Mouse (Mus musculus) kidney, adult 8-10 months (tissue): ENCODE results near the gene Bad.
"Not testable (repeated sequence)": the region's sequence is repeated elsewhere in the genome, so short reads cannot be mapped to it uniquely, and the experiment has no call there.

ENCODE experiments used
- DNase-seq, 2 experiments: peaks; one replicate each; pipeline ENCODE4 v3.0.0; 2022

Bad gene

DNA sequence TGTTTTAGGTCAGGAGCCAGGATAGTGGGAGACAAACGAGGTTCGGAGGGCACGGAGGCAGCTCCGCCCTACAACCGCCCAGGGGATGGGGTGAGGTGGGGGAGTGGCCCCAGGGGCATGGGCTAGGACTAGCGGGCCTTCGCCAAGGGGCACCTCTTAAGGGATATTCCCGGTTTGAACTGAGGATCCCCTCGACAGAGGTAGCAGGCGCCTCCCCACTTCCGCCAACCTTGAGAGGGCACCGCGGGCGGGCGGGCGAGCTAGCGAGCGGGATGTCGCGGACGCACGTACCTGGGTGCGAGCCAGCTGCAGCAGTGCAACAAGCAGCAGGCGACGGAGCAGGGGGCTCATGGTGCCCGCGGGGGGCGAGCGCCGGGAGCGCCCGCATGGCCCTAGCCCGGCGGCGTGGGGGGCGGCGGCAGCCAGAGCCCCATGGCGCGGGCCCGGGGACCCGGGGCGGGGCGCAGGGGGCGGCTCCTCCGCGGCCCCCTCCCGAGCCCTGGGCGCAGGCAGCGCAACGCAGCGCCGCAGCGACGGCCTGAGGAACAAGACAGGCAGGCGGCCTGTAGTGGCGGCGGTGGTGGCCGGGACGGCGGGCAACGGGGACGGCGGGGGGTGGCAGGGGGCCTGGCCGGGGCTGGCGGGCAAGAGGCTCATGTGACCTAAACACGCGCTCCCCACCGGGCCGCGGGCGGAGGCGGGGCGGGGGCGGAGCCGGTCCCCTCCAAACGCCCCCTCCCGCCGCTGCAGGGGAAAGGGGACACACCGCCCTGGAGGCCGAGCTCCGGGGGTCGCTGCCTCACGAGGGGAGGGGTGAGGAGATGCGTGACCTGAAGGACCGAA lies 45.6 kb downstream of the Bad start, which contains the start of gene Vegfb:
Gene Vegfb, minus strand, starts transcription at position 591 of the 843 bp plus-strand sequence.
- peak in 1 of 2 experiments; percentile 65 for DNase-seq

DNA sequence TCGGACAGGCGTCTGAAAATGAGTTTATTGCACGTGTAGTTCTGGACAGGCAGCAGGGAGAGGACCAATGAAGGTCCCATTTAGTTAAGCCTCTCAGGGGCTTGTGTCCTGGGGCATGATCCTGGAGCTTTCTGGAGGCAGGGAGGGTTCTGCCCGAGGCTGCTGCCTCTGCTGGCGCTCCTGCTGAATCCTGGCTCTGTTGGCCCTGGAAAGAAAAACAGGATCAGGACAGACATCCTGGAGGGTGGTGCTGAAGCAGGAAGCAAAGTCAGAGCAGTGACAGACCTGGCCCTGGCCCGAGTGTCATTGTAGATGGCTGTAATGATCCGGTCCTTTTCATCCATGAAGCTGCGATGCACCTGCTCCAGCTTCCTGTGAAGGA lies 46.2 kb downstream of the Bad start:
- no peak for DNase-seq

DNA sequence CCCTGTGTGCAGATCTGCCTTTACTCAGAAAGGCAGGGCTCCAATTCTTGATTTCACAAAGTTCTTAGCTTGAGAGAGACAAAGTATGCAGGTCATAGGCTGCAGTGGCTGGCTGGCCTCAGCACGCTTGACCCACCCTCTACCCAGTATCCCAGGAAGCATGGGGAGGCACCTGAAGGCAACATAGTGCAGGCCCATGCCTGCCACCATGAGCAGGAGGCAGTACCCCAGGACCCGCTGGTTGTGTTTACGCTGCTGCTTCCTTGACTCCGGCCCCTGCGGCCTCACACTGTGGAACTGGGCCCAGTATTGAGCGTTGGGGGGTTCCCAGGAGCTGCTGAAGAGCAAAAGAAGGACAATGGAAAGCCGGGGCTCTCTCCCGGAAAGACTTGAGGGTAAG lies 47.6 kb downstream of the Bad start:
- no peak for DNase-seq

DNA sequence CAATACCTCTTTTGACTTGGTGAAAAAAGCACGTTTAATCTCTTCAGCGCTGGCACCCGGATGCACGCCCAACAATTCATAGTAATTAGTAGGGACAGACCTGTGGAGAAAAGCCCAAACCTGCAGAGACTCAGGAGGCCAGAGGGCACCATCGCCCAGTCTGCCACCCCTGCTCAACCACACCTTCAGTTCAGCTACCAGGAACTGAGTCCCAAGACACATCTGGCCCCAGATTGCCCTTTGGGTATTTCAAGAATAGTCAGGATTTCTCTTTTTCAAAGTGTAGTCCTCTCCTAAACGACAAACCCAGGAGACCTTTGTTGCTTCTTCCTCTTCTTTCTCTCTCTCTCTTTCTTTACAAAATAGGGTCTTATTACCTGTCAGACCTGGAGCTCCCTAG lies 49.1 kb downstream of the Bad start:
- no peak for DNase-seq

DNA sequence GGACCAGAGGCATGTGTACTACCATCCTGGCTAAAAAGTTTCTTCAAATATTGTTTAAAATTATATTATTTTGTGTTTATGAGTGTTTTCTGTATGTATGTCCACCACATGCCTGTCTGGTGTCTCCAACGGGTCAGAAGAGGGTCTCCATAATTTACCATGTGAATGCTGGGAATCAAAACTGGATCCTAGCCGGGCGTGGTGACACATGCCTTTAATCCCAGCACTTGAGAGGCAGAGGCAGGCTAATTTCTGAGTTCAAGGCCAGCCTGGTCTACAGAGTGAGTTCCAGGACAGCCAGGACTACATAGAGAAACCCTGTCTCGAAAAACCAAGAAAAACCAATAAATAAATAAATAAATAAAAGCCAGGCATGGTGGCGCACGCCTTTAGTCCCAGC lies 49.5 kb downstream of the Bad start:
- not testable (repeated sequence) for DNase-seq

DNA sequence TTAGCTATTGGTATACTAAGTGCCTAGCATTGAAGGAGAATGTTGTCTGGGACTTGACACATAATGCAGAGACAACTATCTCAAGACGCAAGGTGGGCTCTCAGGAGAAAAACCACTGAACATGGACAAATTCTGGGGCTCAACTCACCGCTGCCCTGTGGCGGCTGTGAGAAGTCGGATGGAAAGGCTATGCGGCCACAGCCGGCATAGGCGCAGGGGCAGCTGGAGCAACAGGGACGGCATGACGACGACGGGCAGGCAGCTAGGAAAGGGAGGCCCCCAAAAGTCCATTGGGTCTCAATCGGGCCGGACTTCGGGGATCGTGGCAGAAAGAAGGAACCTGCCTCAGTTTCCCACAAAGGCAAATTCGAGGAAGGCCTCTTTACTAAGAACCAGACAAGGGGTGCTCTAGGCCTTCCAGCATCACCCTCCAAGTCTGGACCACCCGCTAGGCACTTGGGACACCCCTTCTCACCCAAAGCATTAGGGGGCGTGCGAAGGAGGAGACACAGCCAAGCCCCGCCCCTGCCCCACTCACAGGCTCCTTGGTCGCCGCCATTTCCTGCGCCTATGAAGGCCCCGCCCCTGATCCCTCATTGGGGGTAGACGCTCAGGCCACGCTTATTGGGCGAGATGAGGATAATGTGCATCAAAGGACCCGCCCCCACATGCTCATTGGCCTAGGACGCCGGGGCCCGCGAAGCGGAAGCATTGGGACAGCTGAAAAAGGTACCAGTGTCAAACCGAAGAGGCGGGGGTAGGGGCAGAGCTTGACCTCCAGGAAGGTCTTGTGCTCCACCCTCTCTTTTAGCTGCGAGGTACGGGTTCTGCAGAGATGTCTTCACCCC lies 50.6 kb downstream of the Bad start, which contains the start of gene Dnajc4:
Gene Dnajc4, minus strand, starts transcription at position 562 of the 848 bp plus-strand sequence.
- DNase-seq: peak; percentile 97 to 98

DNA sequence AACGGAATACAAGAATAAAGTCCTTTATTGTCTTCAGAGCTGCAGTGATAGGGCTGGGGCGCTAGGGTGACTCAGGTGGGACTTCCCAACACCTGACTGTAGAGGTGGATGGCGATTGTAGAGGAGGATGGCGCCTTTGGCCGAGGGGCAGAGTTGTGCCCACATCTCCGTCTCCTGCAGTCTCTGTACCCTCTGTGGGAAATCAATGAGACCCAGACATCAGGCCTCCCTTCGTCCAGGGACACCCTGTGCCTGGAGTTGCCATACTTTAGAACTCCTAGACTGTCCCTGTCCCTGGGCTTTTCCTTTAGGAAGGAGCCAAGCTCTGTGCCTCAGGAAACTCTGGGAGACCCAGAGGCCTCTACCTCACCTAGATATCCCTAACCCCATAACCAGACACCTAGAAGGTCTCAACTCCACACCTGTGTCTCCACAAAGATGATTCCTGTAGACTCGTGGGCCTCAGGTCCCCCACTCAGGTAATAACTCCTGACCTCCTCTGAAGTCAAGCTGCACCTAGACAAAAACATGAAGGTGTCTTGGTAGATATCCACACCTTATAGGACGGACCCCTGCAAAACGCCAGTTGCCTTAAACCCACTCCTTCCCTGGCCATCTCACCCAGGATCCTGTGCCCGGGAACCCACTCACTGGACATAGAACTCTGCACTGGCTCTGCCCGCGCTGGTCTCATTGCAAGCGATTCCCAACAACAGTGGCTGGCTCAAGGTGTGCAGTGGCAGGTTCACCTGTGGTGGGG lies 51.5 kb downstream of the Bad start:
- DNase-seq: peak in 1 of 2 experiments; percentile 26

DNA sequence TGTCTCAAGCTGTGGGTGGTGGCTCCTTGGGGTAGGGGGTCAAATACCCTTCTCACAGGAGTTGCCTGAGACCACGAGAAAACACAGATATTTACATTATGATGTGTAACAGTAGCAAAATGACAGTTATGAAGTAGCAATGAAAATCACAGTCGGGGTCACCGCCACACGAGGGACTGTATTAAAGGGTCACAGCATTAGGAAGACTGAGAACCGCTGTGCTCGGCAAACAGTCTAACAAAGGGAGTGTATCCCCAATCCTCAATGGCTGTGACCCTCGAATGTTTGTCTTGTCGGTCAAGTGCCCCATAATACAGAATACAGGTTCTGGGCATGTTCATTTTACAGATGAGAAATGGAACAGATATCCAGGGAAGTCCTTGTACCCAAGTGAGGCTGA lies 52.3 kb downstream of the Bad start:
- DNase-seq: no peak

DNA sequence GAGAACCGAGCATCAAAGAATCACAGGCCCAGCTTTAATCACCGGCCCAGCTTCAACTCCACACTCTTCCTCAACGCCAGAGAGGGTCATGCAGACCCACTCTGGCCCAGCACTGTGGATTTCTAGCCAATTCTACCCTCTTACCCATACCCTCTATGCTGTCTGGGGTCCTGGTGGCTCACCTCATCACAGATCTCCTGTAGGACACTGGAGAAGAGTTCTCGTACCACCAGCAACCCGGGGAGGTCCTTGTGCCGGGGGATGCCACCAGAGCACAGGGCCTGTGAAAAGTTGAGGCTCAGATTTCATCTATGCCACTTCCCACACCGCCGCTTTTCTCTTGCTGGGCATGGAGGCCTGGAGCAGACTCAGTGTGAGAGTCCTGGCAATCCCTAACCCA lies 52.8 kb downstream of the Bad start:
- DNase-seq: no peak

DNA sequence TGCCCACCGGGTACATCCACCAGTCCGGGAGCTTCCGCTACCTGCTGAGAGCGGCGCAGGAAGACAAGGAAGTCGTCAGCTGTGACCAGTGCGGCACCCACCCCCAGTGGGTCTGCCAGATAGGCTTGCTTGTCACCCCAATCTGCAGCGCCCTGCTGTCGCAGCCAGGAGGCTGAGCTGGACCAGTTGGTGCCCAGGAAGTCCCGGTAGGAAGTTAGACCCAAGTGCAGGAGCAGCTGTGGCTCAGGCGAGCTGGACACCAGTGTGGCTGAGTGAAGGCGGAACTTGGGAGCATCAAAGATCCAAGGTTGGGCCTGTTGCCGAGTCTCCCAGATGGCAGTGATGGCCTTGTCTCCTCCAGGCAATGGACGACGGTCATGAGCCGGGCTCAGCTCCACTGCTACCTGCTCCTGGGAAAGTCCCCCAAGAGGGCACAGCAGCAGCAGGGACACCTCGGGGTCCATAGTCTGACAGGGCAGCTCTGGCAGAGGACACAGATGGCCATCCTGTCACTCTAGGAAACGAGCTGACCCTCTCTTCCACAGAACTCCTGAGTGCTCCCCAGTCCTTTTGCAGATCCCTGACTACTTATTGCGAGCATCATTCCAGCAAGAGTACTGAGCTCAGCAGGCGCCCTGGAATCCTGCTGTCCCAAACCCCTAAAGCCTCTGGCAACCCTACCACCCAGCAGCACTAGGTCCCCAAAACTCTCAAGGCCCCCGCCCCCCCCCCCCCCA lies 53.8 kb downstream of the Bad start:
- no peak for DNase-seq

DNA sequence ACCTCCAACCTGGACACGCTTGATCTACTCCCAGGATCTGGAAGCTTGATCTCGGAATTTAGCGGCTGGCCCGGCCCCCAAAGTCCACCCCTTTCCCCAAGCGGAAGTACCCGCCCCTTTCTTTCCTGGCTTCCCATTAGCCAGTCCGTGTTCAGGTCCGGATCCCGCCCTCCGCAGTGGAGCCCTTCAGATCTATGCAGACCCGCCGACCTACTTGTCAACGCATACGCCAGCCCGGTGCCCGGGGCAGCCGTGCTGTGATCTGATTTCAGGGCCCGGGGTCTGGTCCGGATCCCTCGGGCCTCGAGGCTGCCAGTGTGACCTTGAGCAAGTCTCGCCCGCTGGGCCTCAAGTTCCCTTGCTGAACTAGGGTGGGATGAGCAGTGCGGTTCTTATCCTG lies 54.3 kb downstream of the Bad start, which contains the start of the genes Nudt22 and Trpt1:
Gene Nudt22, minus strand, starts transcription at position 112 of the 400 bp plus-strand sequence.
Gene Trpt1, plus strand, starts transcription at position 126 of the 400 bp plus-strand sequence.
- DNase-seq: peak; percentile 95

DNA sequence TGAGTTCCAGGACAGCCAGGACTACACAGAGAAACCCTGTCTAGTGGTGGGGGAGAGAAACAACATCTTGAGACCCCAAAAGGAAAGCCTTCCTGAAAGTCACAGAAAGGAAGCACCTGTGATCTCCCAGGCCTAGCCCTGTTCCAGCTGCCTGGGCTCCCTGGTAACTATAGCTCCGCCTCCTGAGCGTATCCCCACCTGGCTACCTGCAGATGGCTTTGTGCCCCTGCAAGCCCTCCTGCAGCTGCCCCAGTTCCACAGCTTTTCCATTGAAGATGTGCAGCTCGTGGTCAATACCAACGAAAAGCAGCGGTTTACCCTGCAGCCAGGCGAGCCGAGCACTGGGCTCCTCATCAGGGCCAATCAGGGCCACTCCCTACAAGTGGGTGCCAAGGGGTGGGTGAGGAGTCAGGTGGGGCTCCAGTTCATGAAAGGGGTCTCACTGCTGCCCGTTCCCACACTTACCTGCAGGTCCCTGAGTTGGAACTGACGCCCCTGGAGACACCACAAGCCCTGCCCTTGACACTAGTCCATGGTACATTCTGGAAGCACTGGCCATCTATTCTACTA lies 56.1 kb downstream of the Bad start:
- no peak for DNase-seq

DNA sequence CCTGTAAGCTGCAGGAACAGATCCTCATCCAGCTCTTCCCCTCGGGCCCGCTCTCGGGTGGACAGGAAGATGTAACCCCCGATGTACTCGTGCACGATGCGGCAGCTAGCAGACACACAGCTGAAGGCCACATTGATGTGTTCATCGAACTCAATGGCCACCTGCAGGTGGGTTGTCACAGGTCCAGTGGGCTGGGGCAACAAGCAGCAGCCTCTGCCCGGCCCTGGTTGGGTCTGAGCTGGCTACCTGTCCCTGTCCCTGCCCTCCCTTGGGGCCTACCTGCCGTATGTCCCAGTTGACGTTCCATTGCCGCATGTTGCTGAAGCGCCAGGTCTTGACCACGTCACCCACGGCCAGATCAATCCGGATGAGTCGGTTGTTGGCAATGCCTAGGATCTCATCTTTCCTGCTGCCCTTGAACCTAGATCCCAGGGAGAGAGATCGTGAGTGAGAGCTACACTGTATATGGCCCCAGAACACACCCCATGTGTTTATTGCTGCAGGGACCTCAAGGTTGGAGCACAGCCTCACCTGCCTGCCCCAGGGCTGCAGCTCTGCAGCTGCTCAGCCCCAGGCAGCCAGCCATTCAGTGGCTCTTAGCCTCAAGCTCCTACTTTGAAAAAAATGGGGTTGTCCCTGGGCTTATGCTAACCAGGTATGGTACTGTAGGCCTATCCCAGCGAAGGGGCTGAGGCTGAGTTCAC lies 57.9 kb downstream of the Bad start:
- no peak for DNase-seq
